Mouse (Mus musculus) large intestine, adult 2 months (tissue): ENCODE measurements around the gene Hmx2. TPM values are rescaled to one million over a fixed set of nuclear protein-coding genes. Genes with fewer than 3 reads are reported as not detected.

Source experiments
- DNase-seq: peaks from one replicate; pipeline ENCODE4 v3.0.0-alpha.2; 2012; ENCODE audit warnings: low read depth, low spot score
- WGBS: fragments of 180-500 bp; shearing (Covaris S2); methylation state at CpG from one replicate; pipeline ENCODE4 v1.1.7; 2018; 5-methylcytosine and 5-hydroxymethylcytosine counted together
- polyA plus RNA-seq: library from polyadenylated mRNA; depleted of rRNA; stranded (reverse); fragments of >200 nt; gene quantifications from 2 replicates; pipeline ENCODE4 v1.2.3, GENCODE M21; 2012; rRNA removed

Gene Hmx2
- polyA plus RNA-seq, 1 experiment: 0.38 TPM

DNA sequence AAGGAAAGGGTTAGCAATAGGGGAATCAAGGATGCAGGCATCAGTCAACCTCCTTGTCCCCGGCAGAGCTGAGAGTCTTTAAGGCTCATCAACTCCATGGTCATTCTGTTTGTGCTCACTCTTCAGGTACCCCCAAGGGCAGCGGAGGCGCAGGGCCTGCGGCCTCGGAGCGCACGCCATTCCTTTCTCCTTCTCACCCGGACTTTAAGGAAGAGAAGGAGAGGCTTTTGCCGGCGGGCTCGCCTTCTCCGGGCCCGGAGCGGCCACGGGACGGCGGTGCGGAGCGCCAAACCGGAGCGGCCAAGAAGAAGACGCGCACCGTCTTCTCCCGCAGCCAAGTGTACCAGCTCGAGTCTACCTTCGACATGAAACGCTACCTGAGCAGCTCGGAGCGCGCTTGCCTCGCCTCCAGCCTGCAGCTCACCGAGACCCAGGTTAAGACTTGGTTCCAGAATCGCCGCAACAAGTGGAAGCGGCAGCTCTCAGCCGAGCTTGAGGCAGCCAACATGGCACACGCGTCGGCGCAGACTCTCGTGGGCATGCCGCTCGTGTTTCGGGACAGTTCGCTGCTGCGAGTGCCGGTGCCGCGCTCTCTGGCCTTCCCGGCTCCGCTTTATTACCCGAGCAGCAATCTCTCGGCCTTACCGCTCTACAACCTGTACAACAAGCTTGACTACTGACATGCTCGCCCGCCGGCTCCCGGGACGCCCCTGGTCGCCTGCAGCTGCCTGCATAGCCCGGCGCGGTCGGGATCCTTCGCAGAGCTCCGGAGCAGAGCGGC is 6.9 kb downstream of the Hmx2 start:
- WGBS: 2% methylated on average over 68 of the region's 68 CpGs
- no peak for DNase-seq

DNA sequence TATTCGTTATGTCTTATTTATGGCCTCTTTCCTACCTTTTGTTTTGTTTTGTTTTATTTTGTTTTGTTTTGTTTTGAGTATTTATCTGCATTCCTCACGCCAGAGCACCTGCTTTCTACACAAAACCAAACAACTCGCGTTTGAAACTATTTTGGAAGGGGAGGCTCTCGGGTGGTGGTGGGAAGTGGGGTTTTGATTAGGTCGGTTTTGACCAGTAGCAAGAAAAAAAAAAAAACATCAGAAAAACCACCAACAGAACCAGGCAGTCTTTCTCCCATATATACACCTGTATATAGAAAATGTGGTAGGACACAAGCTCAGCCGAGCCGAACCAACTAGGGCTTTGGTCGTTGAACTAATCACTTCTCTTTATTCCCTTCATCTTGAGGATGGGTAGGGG is 7.5 kb downstream of the Hmx2 start:
- DNase-seq: no peak
- WGBS: 6% methylated on average over 9 of the region's 9 CpGs

DNA sequence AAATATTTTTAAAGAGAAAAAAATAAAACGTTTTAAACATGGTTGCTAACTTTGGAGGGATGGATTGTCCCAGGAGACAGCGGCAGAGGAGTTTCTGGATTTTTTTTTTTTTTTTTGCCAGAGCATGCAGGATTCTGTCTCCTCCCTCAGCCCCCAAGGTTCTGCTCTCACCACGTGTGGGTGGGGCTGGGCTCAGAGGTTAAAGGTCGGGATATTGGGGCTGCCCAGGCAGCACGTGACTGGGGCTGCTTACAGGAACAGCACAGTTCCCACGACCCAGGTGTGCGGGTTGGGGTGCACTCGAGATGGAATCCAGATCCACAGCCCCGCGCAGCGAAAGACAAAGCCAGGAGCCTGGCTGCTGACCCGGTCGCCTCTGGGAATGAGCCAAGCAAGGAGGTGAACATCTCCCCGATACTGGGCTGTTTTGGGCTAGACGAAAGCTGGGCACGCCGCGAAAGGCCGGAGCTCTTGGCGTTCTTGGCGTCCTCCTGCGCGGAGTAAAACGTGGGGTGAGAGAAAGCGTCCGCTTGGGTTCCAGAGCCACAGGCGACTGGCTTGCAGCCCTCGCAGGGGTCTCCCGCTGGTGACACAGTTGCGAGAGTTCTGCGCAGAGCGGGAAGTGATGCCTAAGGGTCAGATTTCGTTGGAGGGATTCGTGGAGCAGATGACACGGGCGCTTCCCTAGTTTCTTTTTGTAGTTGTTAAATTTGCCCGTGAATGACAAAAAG is 8.1 kb downstream of the Hmx2 start:
- DNase-seq: no peak
- WGBS: 4% methylated on average over 37 of the region's 37 CpGs

DNA sequence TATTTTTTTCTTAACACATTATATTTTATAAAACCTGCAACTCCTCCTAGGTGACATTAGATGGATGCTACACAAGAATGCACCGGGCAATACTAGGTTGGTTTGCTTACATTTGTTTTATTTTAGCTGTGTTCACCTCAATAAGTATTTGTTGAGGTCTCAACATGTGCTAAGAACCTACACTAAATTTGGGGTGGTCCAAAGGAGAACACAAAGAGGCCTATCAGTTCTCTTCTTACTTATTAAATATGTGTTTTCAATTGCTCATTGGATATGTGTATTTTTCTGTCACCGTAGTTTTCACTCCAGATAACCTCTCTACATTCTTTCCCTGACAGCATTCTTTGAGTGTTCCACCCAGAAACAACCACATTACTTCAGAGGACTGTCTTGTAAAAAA is 9.2 kb downstream of the Hmx2 start:
- 42% methylated on average over 2 of the region's 2 CpGs for WGBS

DNA sequence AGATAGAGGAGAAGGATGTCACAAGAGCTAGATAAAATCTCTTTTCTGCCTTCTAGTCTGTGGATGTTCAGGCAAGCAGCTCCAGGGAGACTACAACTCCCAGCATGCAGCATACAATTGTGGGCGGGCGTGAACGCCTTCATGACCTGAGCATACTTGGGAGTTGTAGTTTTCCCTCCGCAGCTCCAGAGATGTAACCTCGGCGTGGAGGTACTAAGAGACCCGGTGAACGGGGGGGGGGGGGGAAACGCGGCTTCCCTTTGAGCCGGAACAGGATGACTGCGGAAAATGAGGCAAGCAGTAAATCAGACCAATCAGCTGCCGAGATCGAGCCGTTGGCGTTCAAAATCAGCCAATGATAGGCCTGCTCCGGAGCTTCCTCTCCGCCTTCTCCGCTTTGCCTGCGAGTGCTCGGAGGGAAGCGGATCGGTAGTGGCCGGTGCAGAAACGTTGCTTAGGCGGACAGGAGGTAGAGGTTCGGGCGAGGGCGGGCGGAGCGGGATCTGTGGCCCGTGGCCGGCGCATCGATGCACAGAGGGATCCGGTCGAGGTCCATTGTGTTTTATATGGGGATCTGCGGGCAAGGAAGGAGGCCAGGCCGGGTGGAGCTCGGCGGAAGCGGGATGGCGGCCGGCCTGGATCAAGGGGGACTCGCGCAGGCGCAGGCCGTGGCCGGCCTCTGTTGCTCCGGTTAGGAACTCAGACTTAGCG is 11.6 kb downstream of the Hmx2 start, which contains the start of gene Bub3:
TSS of gene Bub3 (plus strand) at position 237 of the 711 bp plus-strand sequence.
- peak; percentile 83 for DNase-seq
- under 1% methylated on average over 47 of the region's 51 CpGs for WGBS

More for the DNA sequence above, 9.2 kb downstream of the Hmx2 start:
- no peak for DNase-seq

DNA sequence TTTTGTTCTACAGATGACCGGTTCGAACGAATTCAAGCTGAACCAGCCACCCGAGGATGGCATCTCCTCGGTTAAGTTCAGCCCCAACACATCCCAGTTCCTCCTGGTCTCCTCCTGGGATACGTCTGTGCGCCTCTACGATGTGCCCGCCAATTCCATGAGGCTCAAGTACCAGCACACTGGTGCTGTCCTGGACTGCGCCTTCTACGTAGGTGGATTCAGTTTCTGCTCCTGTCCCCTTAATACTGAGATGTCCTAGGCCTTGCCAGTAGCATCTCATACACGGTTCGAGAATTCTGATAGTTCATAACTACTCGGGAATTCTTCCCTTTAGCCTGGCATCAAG is 12.1 kb downstream of the Hmx2 start:
- under 1% methylated on average over 14 of the region's 14 CpGs for WGBS
- DNase-seq: no peak

DNA sequence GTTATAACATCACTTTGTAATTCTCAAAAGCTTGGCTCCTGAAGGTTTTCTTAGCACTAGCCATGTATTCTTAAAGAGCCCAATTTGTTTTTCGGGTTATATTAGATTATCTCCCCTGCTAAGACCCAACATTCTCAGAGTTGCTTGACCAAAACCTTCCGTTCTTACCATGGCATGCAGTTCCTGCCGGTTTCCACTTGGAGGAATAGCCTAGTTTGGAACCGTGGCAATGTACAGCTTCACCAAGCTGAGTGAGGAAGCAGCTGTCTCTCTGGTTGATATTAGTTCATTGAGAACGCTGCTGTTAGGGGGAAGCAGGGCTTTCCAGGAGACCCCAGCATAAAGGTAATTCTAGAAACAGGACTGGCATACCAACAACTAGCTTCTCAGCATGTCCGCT is 26.7 kb downstream of the Hmx2 start:
- 78% methylated on average over 6 of the region's 6 CpGs for WGBS
- no peak for DNase-seq

DNA sequence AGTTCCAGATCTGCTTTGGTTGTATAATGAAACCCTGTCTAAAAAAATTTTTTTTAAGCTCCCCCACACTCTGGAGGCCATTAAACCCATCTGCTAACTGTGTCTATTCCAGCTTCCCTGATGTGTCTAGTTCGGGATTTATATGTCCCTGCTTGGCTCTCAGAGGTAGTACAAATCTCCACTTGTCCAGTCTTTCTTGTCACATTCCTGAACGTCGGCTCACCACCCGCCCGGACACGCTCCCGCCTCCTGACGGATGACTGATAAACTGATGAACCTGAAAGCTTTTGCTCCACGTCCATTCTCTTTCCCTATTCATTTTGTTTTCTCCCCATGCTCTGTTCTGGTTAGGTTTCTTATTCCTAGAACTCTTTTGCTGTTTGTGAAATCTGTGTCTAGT is 33.6 kb downstream of the Hmx2 start:
- DNase-seq: no peak
- 42% methylated on average over 9 of the region's 9 CpGs for WGBS

DNA sequence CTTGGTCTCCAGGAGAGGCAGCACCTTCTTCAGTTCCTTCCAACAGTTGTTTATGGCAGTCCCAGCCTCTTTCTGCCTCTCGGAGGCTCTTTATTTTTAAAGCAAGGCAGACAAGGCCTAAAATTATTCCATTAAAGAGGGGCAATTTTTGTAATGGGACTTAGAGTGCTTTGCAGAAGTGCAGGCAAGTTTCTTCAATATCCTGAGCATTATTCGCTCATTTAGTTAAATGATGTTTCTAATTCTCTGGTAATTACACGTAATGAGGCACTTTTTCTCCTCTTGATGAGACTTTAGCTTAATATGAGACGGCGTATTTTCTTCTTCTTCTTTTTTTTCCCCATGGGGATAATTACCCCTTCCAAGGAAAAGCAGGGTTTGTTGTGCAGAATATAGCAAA is 37.0 kb downstream of the Hmx2 start:
- WGBS: 87% methylated on average over 5 of the region's 5 CpGs
- no peak for DNase-seq

DNA sequence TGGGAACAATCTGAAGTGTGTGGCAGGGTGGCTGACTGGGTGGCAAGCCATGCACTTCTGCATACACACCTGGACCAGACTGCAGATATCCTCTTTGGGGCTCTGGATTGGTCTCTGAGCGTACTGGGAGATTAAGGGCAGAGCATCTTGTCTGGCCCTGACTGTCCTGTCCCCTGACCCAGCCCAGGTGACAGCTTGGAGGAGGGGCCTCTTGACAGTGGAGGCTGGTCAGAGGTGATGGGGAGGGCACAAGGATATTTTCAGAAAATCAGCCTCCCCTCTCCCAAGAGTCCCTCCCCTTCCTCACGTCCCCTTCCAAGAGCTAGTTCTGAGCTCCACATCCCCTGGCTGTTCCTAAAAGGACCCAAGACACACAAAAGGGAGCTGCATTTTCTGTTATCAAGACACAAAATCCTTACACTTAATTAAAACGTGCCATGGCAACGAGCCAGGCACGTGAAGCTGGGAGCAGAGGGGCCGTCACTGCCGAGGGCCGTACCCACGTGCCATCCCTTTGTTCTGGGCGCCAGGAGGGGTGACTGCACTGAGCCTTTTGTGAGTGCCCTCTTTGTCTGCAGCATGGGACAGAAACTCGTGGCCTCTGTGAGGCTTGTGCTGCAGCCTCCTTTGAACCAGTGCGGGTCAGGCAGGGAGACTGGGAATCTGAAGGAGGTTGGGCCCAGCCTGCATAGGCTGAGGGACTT is 49.4 kb downstream of the Hmx2 start:
- DNase-seq: no peak
- WGBS: 21% methylated on average over 12 of the region's 12 CpGs

DNA sequence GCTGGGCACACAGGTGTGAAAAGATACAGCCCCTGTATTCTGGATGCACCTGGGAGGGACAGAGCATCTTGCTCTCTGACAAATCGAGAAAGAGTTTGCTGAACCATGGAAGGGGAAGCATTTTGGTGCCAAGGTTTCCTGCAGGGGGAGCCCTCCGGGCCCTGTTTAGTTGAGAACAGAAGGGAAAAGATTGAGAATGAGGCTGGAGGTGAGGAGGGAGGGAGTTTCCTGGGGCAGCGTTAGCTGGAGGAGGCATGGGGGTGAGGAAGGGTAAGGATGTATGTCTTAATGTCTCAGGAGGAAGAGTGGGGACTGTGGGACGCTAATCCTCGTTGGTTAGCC is 49.9 kb downstream of the Hmx2 start:
- no peak for DNase-seq
- 3% methylated on average over 5 of the region's 5 CpGs for WGBS

DNA sequence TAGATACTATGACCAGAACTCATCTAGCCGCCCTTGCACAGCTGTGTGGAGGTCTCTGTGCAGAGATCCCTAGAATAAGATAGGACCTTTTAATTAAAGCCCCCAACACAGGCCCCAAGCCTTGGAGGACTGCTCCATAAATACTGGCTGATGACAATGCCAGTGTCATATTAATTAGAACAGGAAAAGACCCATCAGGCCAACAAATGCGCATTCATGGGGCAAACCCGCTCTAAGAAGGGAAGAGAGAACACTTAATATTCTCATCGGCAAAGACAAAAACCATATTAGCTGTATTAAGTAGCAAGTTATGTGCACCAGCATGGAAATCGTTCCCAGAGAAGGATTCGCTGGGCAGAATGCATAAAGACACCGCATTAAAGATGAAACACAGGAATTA is 53.5 kb downstream of the Hmx2 start:
- 86% methylated on average over 7 of the region's 7 CpGs for WGBS
- DNase-seq: no peak

DNA sequence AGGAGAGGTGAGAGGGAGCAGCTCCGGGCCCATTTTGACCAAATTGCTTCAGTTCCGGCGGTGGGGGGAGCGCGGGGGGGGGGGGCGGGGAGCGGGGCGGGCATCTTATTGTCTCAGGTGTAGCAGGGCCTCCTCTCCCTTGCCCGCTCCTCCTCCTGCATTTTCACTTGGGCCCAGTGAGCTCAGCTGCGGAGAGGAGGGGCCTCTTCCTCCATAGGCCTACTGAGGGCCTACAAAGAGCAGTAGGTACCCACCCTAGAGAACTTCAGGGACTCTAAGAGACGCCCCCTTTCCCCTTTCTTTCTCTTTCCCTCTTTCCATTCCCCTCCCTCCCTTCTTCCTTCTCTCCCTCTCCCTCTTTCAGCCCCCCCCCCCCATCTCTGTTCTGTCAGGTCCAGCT is 54.6 kb downstream of the Hmx2 start:
- WGBS: 15% methylated on average over 11 of the region's 11 CpGs
- no peak for DNase-seq

DNA sequence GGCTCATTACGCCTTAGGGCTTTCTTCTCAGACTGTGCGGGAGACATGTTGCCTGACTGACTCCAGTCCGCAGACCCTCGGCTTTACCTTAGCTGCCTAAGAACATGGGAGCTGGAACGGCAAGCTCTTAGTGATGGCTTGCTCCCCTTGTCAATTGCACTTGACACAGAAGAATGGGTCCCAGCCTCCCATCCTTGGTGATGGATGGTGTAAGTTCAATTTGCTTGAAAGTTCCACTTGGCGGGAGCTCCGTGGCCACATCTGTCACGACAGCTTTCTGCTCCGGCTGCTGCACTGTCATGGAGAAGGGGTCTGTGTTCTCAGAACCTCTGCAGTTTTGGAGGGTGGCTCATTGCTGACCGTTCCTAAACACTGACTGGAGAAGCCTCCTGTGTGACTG is 56.4 kb downstream of the Hmx2 start:
- no peak for DNase-seq
- 89% methylated on average over 10 of the region's 10 CpGs for WGBS

DNA sequence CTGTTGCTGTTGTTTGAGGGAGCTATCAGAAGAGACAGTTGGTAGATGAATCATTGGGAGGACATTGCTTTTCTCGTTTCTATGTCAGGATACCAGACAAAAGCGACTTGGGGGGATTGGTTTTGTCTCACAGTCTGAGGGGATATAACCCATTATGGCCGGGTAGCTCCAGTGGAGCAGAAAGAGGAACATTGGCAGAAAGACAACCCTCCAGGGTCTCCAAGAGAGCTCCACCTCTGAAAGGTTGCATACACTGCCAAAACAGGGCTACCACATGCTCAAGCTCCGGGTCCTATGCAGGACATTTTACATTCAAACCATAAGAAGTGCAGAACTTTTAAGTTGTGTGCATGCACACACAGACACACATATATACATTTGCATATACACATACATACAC is 56.9 kb downstream of the Hmx2 start:
- no peak for DNase-seq
- 61% methylated on average over 4 of the region's 4 CpGs for WGBS

Other genes with a start within 250 kb of the Hmx2 start
- 0.10 and 0.56 TPM in 2 replicates for gene Cuzd1, start 226.5 kb upstream of the Hmx2 start, polyA plus RNA-seq
- not detected in 2 replicates for gene Fam24b, start 219.3 kb upstream of the Hmx2 start, polyA plus RNA-seq
- not detected in 2 replicates for gene Fam24a, start 214.9 kb upstream of the Hmx2 start, polyA plus RNA-seq
- 2.7 and 3.9 TPM in 2 replicates for gene 2310057M21Rik, start 186.0 kb upstream of the Hmx2 start, polyA plus RNA-seq
- 26.3 and 27.7 TPM in 2 replicates for gene Pstk, start 177.6 kb upstream of the Hmx2 start, polyA plus RNA-seq
- gene Ikzf5, start 138.3 kb upstream of the Hmx2 start, polyA plus RNA-seq: 4.7 and 10.6 TPM in 2 replicates
- 3.2 and 3.6 TPM in 2 replicates for gene Acadsb, start 138.2 kb upstream of the Hmx2 start, polyA plus RNA-seq
- 0.64 and 0.93 TPM in 2 replicates for gene Hmx3, start 5.9 kb upstream of the Hmx2 start, polyA plus RNA-seq
- 71.8 and 75.6 TPM in 2 replicates for gene Bub3, start 11.4 kb downstream of the Hmx2 start, polyA plus RNA-seq